Mouse (Mus musculus): Measurements from ENCODE around the gene Dennd1b. TPM values are rescaled to one million over a fixed set of nuclear protein-coding genes. Genes with fewer than 3 reads are reported as not detected.

Dennd1b gene
- 8.6 and 15.1 TPM in 2 replicates for total RNA-seq (2015; ENCODE audit: low replicate concordance)
- total RNA-seq (2017; ENCODE audit: low replicate concordance): 2.3 and 5.1 TPM in 2 replicates

- ATAC-seq (replicated peaks; ENCODE audit: low FRiP score, poor library complexity, severe bottlenecking): peak; percentile 35
Observed at GRCm38 (mm10) chr1:138963161-138963867, at the start of gene Dennd1b. Gene Dennd1b, plus strand, starts transcription at chr1:138963435.

- ATAC-seq (replicated peaks; ENCODE audit: low FRiP score, poor library complexity, severe bottlenecking): no peak
Observed at GRCm38 (mm10) chr1:138915596-138915995, 47.6 kb upstream of the Dennd1b start.

- ATAC-seq (replicated peaks; ENCODE audit: low FRiP score, poor library complexity, severe bottlenecking): no peak
Observed at GRCm38 (mm10) chr1:138919601-138920000, 43.6 kb upstream of the Dennd1b start.

- no peak for ATAC-seq (replicated peaks; ENCODE audit: low FRiP score, poor library complexity, severe bottlenecking)
Observed at GRCm38 (mm10) chr1:138920082-138920481, 43.2 kb upstream of the Dennd1b start.

- ATAC-seq (replicated peaks; ENCODE audit: low FRiP score, poor library complexity, severe bottlenecking): no peak
Observed at GRCm38 (mm10) chr1:138920799-138921198, 42.4 kb upstream of the Dennd1b start.

GRCm38 (mm10) chr1:138922886-138923285 is 40.3 kb upstream of the Dennd1b start:
- no peak for ATAC-seq (replicated peaks; ENCODE audit: low FRiP score, poor library complexity, severe bottlenecking)

- no peak for ATAC-seq (replicated peaks; ENCODE audit: low FRiP score, poor library complexity, severe bottlenecking)
Observed at GRCm38 (mm10) chr1:138924282-138924681, 39.0 kb upstream of the Dennd1b start.

GRCm38 (mm10) chr1:138928671-138929483 is 34.4 kb upstream of the Dennd1b start:
- no peak for ATAC-seq (replicated peaks; ENCODE audit: low FRiP score, poor library complexity, severe bottlenecking)

GRCm38 (mm10) chr1:138929985-138930384 is 33.2 kb upstream of the Dennd1b start:
- ATAC-seq (replicated peaks; ENCODE audit: low FRiP score, poor library complexity, severe bottlenecking): no peak

GRCm38 (mm10) chr1:138930856-138931255 is 32.4 kb upstream of the Dennd1b start:
- no peak for ATAC-seq (replicated peaks; ENCODE audit: low FRiP score, poor library complexity, severe bottlenecking)

GRCm38 (mm10) chr1:138936169-138936568 is 27.1 kb upstream of the Dennd1b start:
- no peak for ATAC-seq (replicated peaks; ENCODE audit: low FRiP score, poor library complexity, severe bottlenecking)

- ATAC-seq (replicated peaks; ENCODE audit: low FRiP score, poor library complexity, severe bottlenecking): no peak
Observed at GRCm38 (mm10) chr1:138937686-138938370, 25.4 kb upstream of the Dennd1b start.

GRCm38 (mm10) chr1:138939579-138940139 is 23.6 kb upstream of the Dennd1b start:
- no peak for ATAC-seq (replicated peaks; ENCODE audit: low FRiP score, poor library complexity, severe bottlenecking)

- ATAC-seq (replicated peaks; ENCODE audit: low FRiP score, poor library complexity, severe bottlenecking): no peak
Observed at GRCm38 (mm10) chr1:138940407-138940806, 22.8 kb upstream of the Dennd1b start.

GRCm38 (mm10) chr1:138952173-138952572 is 11.1 kb upstream of the Dennd1b start:
- ATAC-seq (replicated peaks; ENCODE audit: low FRiP score, poor library complexity, severe bottlenecking): no peak

- ATAC-seq (replicated peaks; ENCODE audit: low FRiP score, poor library complexity, severe bottlenecking): no peak
Observed at GRCm38 (mm10) chr1:138954978-138955377, 8.3 kb upstream of the Dennd1b start.

GRCm38 (mm10) chr1:138955455-138955854 is 7.8 kb upstream of the Dennd1b start:
- ATAC-seq (replicated peaks; ENCODE audit: low FRiP score, poor library complexity, severe bottlenecking): no peak

GRCm38 (mm10) chr1:138956511-138956910 is 6.7 kb upstream of the Dennd1b start:
- ATAC-seq (replicated peaks; ENCODE audit: low FRiP score, poor library complexity, severe bottlenecking): no peak

- no peak for ATAC-seq (replicated peaks; ENCODE audit: low FRiP score, poor library complexity, severe bottlenecking)
Observed at GRCm38 (mm10) chr1:138957111-138957510, 6.1 kb upstream of the Dennd1b start.

- no peak for ATAC-seq (replicated peaks; ENCODE audit: low FRiP score, poor library complexity, severe bottlenecking)
Observed at GRCm38 (mm10) chr1:138958863-138959262, 4.4 kb upstream of the Dennd1b start.
